Mouse (Mus musculus) urinary bladder, postnatal 10 days (tissue): ENCODE data around the gene Pigp.
"Not testable (repeated sequence)": the region's sequence is repeated elsewhere in the genome, so short reads cannot be mapped to it uniquely, and the experiment has no call there.

ENCODE experiments used
- DNase-seq: peaks from one replicate; pipeline ENCODE4 v3.0.0; 2022; ENCODE audit warnings: low spot score

The Pigp gene

GRCm38 (mm10) chr16:94358091-94358490 is 13.6 kb downstream of the Pigp start:
- DNase-seq: no peak

GRCm38 (mm10) chr16:94356776-94357494 is 14.7 kb downstream of the Pigp start:
- DNase-seq: no peak

- DNase-seq: no peak
Observed at GRCm38 (mm10) chr16:94356046-94356445, 15.6 kb downstream of the Pigp start.

- no peak for DNase-seq
Observed at GRCm38 (mm10) chr16:94354450-94354849, 17.2 kb downstream of the Pigp start.

GRCm38 (mm10) chr16:94350287-94350677 is 21.4 kb downstream of the Pigp start:
- DNase-seq: no peak

GRCm38 (mm10) chr16:94349588-94350286 is 21.9 kb downstream of the Pigp start:
- no peak for DNase-seq

GRCm38 (mm10) chr16:94348779-94349178 is 22.9 kb downstream of the Pigp start:
- DNase-seq: no peak

GRCm38 (mm10) chr16:94347080-94347731 is 24.4 kb downstream of the Pigp start:
- DNase-seq: no peak

- no peak for DNase-seq
Observed at GRCm38 (mm10) chr16:94345733-94346132, 25.9 kb downstream of the Pigp start.

- not testable (repeated sequence) for DNase-seq
Observed at GRCm38 (mm10) chr16:94339164-94340160, 32.2 kb downstream of the Pigp start.

GRCm38 (mm10) chr16:94335656-94336055 is 36.0 kb downstream of the Pigp start:
- no peak for DNase-seq

GRCm38 (mm10) chr16:94331886-94332252 is 39.8 kb downstream of the Pigp start:
- no peak for DNase-seq

- DNase-seq: no peak
Observed at GRCm38 (mm10) chr16:94331233-94331885, 40.3 kb downstream of the Pigp start.

- DNase-seq: no peak
Observed at GRCm38 (mm10) chr16:94330429-94330828, 41.2 kb downstream of the Pigp start.

GRCm38 (mm10) chr16:94328881-94329867 is 42.5 kb downstream of the Pigp start:
- DNase-seq: no peak

- DNase-seq: no peak
Observed at GRCm38 (mm10) chr16:94327781-94328711, 43.6 kb downstream of the Pigp start, which contains the start of gene Ripply3. Ripply3 (plus strand) TSS chr16:94328420.

- no peak for DNase-seq
Observed at GRCm38 (mm10) chr16:94326008-94326407, 45.6 kb downstream of the Pigp start.

- DNase-seq: no peak
Observed at GRCm38 (mm10) chr16:94323681-94324080, 48.0 kb downstream of the Pigp start.

GRCm38 (mm10) chr16:94320223-94320622 is 51.4 kb downstream of the Pigp start:
- DNase-seq: no peak
